Mouse (Mus musculus) liver (tissue): ENCODE results near the gene Zdhhc12.
A peak's percentile ranks its signal among the peaks of the same experiment; 100 is the strongest.
"Not testable (repeated sequence)": the region's sequence is repeated elsewhere in the genome, so short reads cannot be mapped to it uniquely, and the experiment has no call there.

ENCODE experiments used
- DNase-seq: peaks from one replicate; pipeline ENCODE4 v3.0.0-alpha.2; 2020; ENCODE audit warnings: mixed read lengths

Gene Zdhhc12

GRCm38 (mm10) chr2:30062249-30063093, 31.0 kb downstream of the Zdhhc12 start:
- peak; percentile 81 for DNase-seq

- peak; percentile 80 for DNase-seq
Observed at GRCm38 (mm10) chr2:30061215-30062166, 32.0 kb downstream of the Zdhhc12 start.

GRCm38 (mm10) chr2:30058418-30058817, 35.0 kb downstream of the Zdhhc12 start:
- DNase-seq: no peak

GRCm38 (mm10) chr2:30057223-30057904, 36.1 kb downstream of the Zdhhc12 start, which contains the start of gene Set:
TSS of gene Set (plus strand) at chr2:30057378.
- peak; percentile 70 for DNase-seq

- no peak for DNase-seq
Observed at GRCm38 (mm10) chr2:30056736-30057135, 36.7 kb downstream of the Zdhhc12 start.

GRCm38 (mm10) chr2:30055310-30055709, 38.1 kb downstream of the Zdhhc12 start:
- not testable (repeated sequence) for DNase-seq

GRCm38 (mm10) chr2:30051992-30052761, 41.3 kb downstream of the Zdhhc12 start:
- DNase-seq: no peak

GRCm38 (mm10) chr2:30049831-30050230, 43.6 kb downstream of the Zdhhc12 start:
- no peak for DNase-seq

- peak; percentile 98 for DNase-seq
Observed at GRCm38 (mm10) chr2:30048699-30049388, 44.6 kb downstream of the Zdhhc12 start, which contains the start of gene Wdr34. TSS of gene Wdr34 (minus strand) at chr2:30048881.

- DNase-seq: no peak
Observed at GRCm38 (mm10) chr2:30048101-30048501, 45.3 kb downstream of the Zdhhc12 start.

GRCm38 (mm10) chr2:30047127-30047526, 46.3 kb downstream of the Zdhhc12 start:
- DNase-seq: no peak

- no peak for DNase-seq
Observed at GRCm38 (mm10) chr2:30044550-30044949, 48.9 kb downstream of the Zdhhc12 start.

GRCm38 (mm10) chr2:30042445-30042844, 51.0 kb downstream of the Zdhhc12 start:
- DNase-seq: peak; percentile 87
